Mouse (Mus musculus): ENCODE measurements around the gene Defb21.

DNA sequence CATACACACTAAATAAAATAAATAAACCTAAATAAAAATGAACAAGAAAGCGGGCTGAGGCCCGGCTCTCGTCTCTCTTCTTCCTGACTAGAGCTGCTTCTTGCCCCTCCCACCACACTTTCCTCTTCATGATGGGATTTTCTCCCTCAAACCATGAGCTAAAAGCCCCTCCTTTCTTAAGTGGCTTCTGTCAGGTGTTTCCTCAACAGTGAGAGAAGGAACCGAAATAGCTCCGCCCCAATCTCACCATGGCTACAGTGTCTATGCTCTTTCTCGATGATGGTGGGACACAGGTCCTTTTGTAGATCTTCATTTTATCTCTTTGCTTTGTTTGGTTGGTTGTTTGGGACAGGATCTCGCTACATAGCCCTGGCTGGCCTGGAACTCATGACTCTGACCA is 15.9 kb upstream of the Defb21 start:
- no peak for TF ChIP-seq CTCF (IDR thresholded peaks at IDR 0.05; ENCODE audit: low read depth, low read length)
- no peak for TF ChIP-seq EP300 (IDR thresholded peaks at IDR 0.05; ENCODE audit: insufficient read depth, low read depth, low read length)

All from ES-Bruce4 (cell line).